Mouse (Mus musculus): ENCODE results near the gene Nubp2. TPM values are rescaled to one million over a fixed set of nuclear protein-coding genes. Genes with fewer than 3 reads are reported as not detected.

Nubp2 gene
- polyA plus RNA-seq, 1 experiment from 2014 or later = 46.4 TPM

DNA sequence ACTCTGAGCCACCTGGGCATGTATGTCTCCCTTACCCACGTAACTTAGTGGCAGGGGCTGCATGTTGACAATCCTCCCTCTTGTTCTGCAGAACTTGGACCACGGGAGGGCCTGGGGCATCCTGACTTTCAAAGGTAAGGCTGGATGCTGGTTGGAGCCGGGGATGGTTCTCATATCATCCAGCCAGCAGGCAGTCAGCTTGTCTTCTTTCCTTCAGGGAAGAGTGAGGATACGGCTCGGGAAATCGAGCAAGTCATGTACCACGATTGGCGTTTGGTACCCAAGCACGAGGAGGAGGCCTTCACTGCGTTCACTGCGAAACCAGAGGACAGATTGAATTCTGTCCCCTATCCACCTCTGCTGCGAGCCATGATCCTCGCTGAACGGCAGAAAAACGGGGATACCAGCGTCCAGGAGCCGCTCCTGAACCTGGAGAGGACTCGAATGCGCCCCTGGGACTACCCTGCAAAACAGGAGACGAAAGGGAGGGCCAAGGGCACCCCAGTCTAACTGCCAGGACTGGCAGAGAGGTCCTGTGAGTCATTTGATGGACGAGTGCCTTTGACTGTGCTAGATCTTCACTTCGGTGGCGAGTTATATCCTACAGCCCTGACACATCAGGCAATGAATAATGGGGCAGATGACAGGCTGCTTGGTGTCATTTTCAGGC is 9.6 kb upstream of the Nubp2 start:
- H3K27me3 ChIP-seq (ENCODE audit: insufficient read depth, low read length) = no peaks in the 10 kb centered on the region
- H3K27ac ChIP-seq (ENCODE audit: low read depth) = peak overlapping the region; percentile 76
- 7% methylated on average over 23 of the region's 23 CpGs for WGBS (ENCODE audit: insufficient replicate concordance)
- ATAC-seq (no peak), DNase-seq (no peak)
- peak overlapping the region; percentile 86 for H3K4me3 ChIP-seq (ENCODE audit: low read depth, low read length)
- peaks cover 60% of the 10 kb centered on the region for H3K36me3 ChIP-seq (replicated peaks; ENCODE audit: insufficient read depth, low read length)
- peak overlapping the region; percentile 89 for H3K9ac ChIP-seq (replicated peaks)
- H3K4me2 ChIP-seq (ENCODE audit: low read depth, low read length) = peak overlapping the region; percentile 87
- H3K4me1 ChIP-seq (ENCODE audit: insufficient read depth) = peaks cover 23% of the 10 kb centered on the region
- TF ChIP-seq CTCF (IDR thresholded peaks at IDR 0.05; ENCODE audit: low read depth) (no peak), EP300 (IDR thresholded peaks at IDR 0.05; ENCODE audit: low read depth) (no peak)
- H3K9me3 ChIP-seq (ENCODE audit: low read length) = no peaks in the 10 kb centered on the region

DNA sequence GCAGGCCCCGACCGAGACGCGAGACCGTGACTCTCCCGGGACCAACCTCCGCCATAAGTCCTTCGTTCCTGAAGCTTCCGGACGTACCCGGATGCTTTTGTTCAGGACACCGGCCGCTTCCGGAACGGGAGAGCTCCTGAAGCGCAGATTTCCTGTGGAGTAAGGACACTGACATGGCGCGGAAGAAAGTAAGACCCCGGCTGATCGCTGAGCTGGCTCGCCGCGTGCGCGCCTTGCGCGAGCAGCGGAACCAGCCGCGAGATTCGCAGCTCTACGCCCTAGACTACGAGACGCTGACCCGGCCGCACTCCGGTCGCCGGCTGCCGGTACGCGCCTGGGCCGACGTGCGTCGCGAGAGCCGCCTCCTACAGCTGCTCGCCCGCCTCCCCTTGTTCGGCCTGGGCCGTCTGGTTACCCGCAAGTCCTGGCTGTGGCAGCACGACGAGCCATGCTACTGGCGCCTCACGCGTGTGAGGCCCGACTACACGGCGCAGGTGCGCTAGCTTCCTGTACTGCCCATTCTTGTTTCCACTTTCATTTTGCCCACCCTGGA is 8.9 kb upstream of the Nubp2 start, which contains the start of the genes Eme2 and Mrps34:
Eme2 (minus strand) TSS at position 93 of the 553 bp plus-strand sequence.
Mrps34 (plus strand) TSS at position 122 of the 553 bp plus-strand sequence.
- DNase-seq (peak; percentile 89), ATAC-seq (peak; percentile 75)
- Histone ChIP-seq H3K27ac (ENCODE audit: low read depth) (peak within 1 kb of the TSS; percentile 76), H3K27me3 (ENCODE audit: insufficient read depth, low read length) (no peaks in the 10 kb centered on the region), H3K36me3 (replicated peaks; ENCODE audit: insufficient read depth, low read length) (peaks cover 60% of the 10 kb centered on the region), H3K4me2 (ENCODE audit: low read depth, low read length) (peak within 1 kb of the TSS; percentile 87), H3K4me3 (ENCODE audit: low read depth, low read length) (peak within 1 kb of the TSS; percentile 86), H3K9ac (replicated peaks) (peak within 1 kb of the TSS; percentile 89), H3K4me1 (ENCODE audit: insufficient read depth) (peaks cover 23% of the 10 kb centered on the region), H3K9me3 (ENCODE audit: low read length) (no peaks in the 10 kb centered on the region)
- no peak for TF ChIP-seq CTCF (IDR thresholded peaks at IDR 0.05; ENCODE audit: low read depth)
- TF ChIP-seq EP300 (IDR thresholded peaks at IDR 0.05; ENCODE audit: low read depth) = no peak
- under 1% methylated on average over 61 of the region's 62 CpGs for WGBS (ENCODE audit: insufficient replicate concordance)

DNA sequence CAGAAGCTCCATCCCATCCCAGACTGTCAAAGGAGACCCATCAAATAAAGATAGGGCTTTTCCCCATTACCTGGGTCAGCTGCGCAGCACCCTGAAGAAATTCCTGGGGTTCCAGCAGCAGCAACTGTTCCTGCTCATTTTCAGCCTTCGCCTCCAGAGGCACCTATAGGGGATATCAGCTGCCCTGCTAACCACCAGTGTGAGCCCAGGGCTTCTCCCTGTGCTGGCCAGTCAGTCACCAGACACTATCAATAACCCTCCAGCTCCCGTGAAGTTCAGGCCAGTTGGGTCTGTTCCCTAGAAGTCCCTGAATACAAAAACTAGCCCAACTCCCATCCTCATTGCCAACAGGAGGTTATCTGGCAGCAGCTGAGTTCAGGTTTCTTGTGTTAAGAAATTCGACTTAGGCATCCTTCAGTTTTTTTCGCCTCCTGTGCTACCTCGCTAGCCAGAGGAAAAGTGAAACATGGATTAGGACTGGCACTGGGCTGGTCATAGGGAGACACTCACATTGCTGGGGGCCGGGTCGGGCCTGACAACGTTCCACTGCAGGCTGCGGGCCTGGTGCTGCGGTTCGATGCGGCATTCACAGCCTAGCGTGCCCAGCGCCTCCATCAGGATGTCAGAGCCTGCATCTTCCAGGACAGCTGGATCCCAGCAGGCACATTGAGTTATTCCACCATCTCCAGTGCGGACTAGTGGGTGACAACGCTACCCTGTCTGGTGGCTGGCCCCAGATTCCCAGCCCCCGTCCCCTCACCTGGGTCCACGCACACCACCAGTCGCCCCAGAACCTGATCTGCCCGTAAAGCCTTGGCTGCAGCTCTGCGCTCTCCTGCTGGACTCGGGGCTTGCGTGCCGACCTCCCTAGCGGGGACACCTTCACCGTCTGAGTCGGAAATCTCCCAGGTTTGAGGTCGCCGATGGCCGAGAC is 8.2 kb upstream of the Nubp2 start:
- Histone ChIP-seq H3K27me3 (ENCODE audit: insufficient read depth, low read length) (no peaks in the 10 kb centered on the region), H3K4me2 (ENCODE audit: low read depth, low read length) (peak overlapping the region; percentile 87), H3K27ac (ENCODE audit: low read depth) (peak overlapping the region; percentile 76), H3K4me1 (ENCODE audit: insufficient read depth) (peaks cover 23% of the 10 kb centered on the region), H3K9ac (replicated peaks) (peak overlapping the region; percentile 89), H3K36me3 (replicated peaks; ENCODE audit: insufficient read depth, low read length) (peaks cover 60% of the 10 kb centered on the region), H3K4me3 (ENCODE audit: low read depth, low read length) (peak overlapping the region; percentile 86), H3K9me3 (ENCODE audit: low read length) (no peaks in the 10 kb centered on the region)
- DNase-seq (no peak), ATAC-seq (peak; percentile 27)
- TF ChIP-seq EP300 (IDR thresholded peaks at IDR 0.05; ENCODE audit: low read depth) (no peak), CTCF (IDR thresholded peaks at IDR 0.05; ENCODE audit: low read depth) (no peak)
- WGBS (ENCODE audit: insufficient replicate concordance) = 11% methylated on average over 31 of the region's 31 CpGs

DNA sequence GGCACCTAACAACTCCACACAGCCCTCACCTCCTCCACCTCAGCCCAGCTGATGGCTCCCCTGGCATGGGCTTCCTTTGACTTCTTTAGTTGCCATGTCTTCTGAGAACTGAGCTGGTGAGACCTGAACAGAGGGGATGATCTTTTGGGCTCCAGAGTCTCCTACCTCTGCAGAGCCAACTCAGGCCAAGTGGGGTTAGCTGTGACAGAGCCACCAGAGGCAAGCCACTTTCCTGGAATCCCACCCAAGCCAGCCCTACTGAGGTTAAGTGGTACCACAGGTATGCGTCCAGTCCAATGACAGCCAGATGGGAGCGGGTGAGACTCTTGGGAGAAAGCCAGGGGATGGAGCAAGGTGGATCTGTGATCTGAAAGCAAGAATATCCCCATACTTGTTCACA is 7.1 kb upstream of the Nubp2 start:
- Histone ChIP-seq H3K27me3 (ENCODE audit: insufficient read depth, low read length) (no peaks in the 10 kb centered on the region), H3K27ac (ENCODE audit: low read depth) (no peak overlapping the region), H3K4me1 (ENCODE audit: insufficient read depth) (peaks cover 29% of the 10 kb centered on the region), H3K9ac (replicated peaks) (no peak overlapping the region; the same call in 1 of the 2 replicates), H3K36me3 (replicated peaks; ENCODE audit: insufficient read depth, low read length) (peaks cover 60% of the 10 kb centered on the region), H3K4me3 (ENCODE audit: low read depth, low read length) (no peak overlapping the region), H3K4me2 (ENCODE audit: low read depth, low read length) (peak overlapping the region; percentile 87), H3K9me3 (ENCODE audit: low read length) (no peaks in the 10 kb centered on the region)
- TF ChIP-seq EP300 (IDR thresholded peaks at IDR 0.05; ENCODE audit: low read depth) (no peak), CTCF (IDR thresholded peaks at IDR 0.05; ENCODE audit: low read depth) (no peak)
- no peak for ATAC-seq
- no peak for DNase-seq
- 94% methylated on average over 2 of the region's 2 CpGs for WGBS (ENCODE audit: insufficient replicate concordance)

DNA sequence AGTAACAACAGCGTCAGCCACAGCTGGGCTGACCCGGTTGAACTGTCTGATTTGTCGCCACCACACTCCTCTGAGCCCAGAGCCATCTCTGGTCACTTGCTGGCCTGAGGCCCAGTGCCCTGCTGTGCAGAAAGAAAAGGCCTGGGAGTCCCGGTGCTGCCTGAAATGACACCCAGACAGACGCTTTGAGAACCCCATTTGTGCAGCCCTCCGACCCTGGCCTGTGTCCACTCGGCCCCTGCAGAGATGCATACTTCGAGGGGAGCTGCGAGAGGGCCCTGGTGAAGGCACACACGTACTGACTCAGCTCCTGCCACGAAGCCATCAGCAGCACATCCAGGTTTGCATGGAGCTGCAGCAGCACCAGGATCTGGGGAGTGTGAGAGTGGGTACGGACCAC is 6.6 kb upstream of the Nubp2 start:
- TF ChIP-seq EP300 (IDR thresholded peaks at IDR 0.05; ENCODE audit: low read depth) (no peak), CTCF (IDR thresholded peaks at IDR 0.05; ENCODE audit: low read depth) (no peak)
- 87% methylated on average over 12 of the region's 12 CpGs for WGBS (ENCODE audit: insufficient replicate concordance)
- H3K9ac ChIP-seq (replicated peaks) = no peak overlapping the region
- no peaks in the 10 kb centered on the region for H3K9me3 ChIP-seq (ENCODE audit: low read length)
- H3K4me3 ChIP-seq (ENCODE audit: low read depth, low read length) = no peak overlapping the region
- no peaks in the 10 kb centered on the region for H3K27me3 ChIP-seq (ENCODE audit: insufficient read depth, low read length)
- peaks cover 60% of the 10 kb centered on the region for H3K36me3 ChIP-seq (replicated peaks; ENCODE audit: insufficient read depth, low read length)
- no peak overlapping the region for H3K4me2 ChIP-seq (ENCODE audit: low read depth, low read length)
- no peak overlapping the region for H3K27ac ChIP-seq (ENCODE audit: low read depth)
- no peak for ATAC-seq
- H3K4me1 ChIP-seq (ENCODE audit: insufficient read depth) = peaks cover 33% of the 10 kb centered on the region
- DNase-seq = no peak

DNA sequence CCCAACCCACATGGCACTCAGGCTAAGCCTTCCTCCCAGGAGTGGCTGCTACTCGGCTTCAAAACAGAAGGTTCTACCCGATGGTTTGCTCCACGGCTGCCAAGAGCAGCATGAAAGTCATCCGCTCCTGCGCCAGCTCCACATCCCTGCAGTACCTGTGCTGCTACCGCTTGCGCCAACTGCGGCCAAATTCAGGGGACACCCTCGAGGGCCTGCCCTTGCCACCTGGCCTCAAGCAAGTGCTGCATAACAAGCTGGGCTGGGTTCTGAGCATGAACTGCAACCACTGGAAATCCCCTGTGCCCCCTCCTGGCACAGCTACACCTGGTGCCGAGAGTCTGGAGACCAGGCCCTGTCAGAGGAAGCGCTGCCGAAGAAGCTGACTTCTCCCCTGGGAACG is 5.2 kb upstream of the Nubp2 start:
- H3K4me1 ChIP-seq (ENCODE audit: insufficient read depth) = peaks cover 30% of the 10 kb centered on the region
- WGBS (ENCODE audit: insufficient replicate concordance) = 85% methylated on average over 13 of the region's 13 CpGs
- no peak for DNase-seq

More for the DNA sequence above, 5.2 kb upstream of the Nubp2 start:
- Histone ChIP-seq H3K9me3 (ENCODE audit: low read length) (no peaks in the 10 kb centered on the region), H3K27ac (ENCODE audit: low read depth) (no peak overlapping the region), H3K4me2 (ENCODE audit: low read depth, low read length) (no peak overlapping the region), H3K4me3 (ENCODE audit: low read depth, low read length) (no peak overlapping the region), H3K27me3 (ENCODE audit: insufficient read depth, low read length) (no peaks in the 10 kb centered on the region), H3K36me3 (replicated peaks; ENCODE audit: insufficient read depth, low read length) (peaks cover 58% of the 10 kb centered on the region), H3K9ac (replicated peaks) (no peak overlapping the region)
- no peak for ATAC-seq
- TF ChIP-seq CTCF (IDR thresholded peaks at IDR 0.05; ENCODE audit: low read depth) = no peak
- no peak for TF ChIP-seq EP300 (IDR thresholded peaks at IDR 0.05; ENCODE audit: low read depth)

Measured in liver, postnatal 0 days (tissue).